Mouse (Mus musculus) T-helper 17 cell (primary cell): ENCODE data around the gene Zkscan2.

Source experiments
- in situ Hi-C, 2 experiments: fragments of 300-600 bp; cut with MboI, MseI; formaldehyde crosslinking; loops; 1 replicate in 1 of 2; 2 replicates in 1 of 2; pipeline ENCODE4 v1.15.1; 2025; ENCODE audit warnings: high pct_unique_total_duplicates in 2 of 2

Zkscan2 gene

GRCm38 (mm10) chr7:123500239-123501219 is at the start of gene Zkscan2:
Gene Zkscan2, minus strand, starts transcription at chr7:123500449.
- in situ Hi-C loops, result no loop called here

GRCm38 (mm10) chr7:123529190-123529589 is 28.9 kb upstream of the Zkscan2 start:
- in situ Hi-C loops, result no loop called here

- in situ Hi-C loops, result no loop called here
These were observed 25.5 kb upstream of the Zkscan2 start for GRCm38 (mm10) chr7:123525761-123526160.

GRCm38 (mm10) chr7:123524218-123524861 is 24.1 kb upstream of the Zkscan2 start:
- in situ Hi-C loops, result no loop called here

- in situ Hi-C loops, result no loop called here
These were observed 7.7 kb upstream of the Zkscan2 start for GRCm38 (mm10) chr7:123507946-123508345.

GRCm38 (mm10) chr7:123503358-123503757 is 3.1 kb upstream of the Zkscan2 start:
- in situ Hi-C loops, result no loop called here

- in situ Hi-C loops, result no loop called here
These were observed 589 bp downstream of the Zkscan2 start for GRCm38 (mm10) chr7:123499481-123500238.

GRCm38 (mm10) chr7:123487703-123488102 is 12.5 kb downstream of the Zkscan2 start:
- in situ Hi-C loops, result no loop called here

- in situ Hi-C loops, result loop anchor here (5.0 to 25.0 kb wide), 5 partner anchors 66 to 756 kb away; no protein-coding TSS in a partner anchor
These were observed 32.3 kb downstream of the Zkscan2 start for GRCm38 (mm10) chr7:123467961-123468360.

GRCm38 (mm10) chr7:123465692-123466387 is 34.4 kb downstream of the Zkscan2 start:
- in situ Hi-C loops, result loop anchor here (5.0 to 25.0 kb wide), 5 partner anchors 64 to 754 kb away; no protein-coding TSS in a partner anchor

GRCm38 (mm10) chr7:123463569-123463968 is 36.7 kb downstream of the Zkscan2 start:
- in situ Hi-C loops, result loop anchor here in 1 of 2 experiments (10.0 to 25.0 kb wide), 2 partner anchors 439 to 751 kb away; no protein-coding TSS in a partner anchor

- in situ Hi-C loops, result loop anchor here in 1 of 2 experiments (10.0 to 25.0 kb wide), 2 partner anchors 437 to 750 kb away; no protein-coding TSS in a partner anchor
These were observed 38.2 kb downstream of the Zkscan2 start, which contains the start of gene Aqp8 for GRCm38 (mm10) chr7:123462070-123462501. Gene Aqp8, plus strand, starts transcription at chr7:123462291.

- in situ Hi-C loops, result loop anchor here in 1 of 2 experiments (10.0 to 25.0 kb wide), 2 partner anchors 437 to 749 kb away; no protein-coding TSS in a partner anchor
These were observed 38.9 kb downstream of the Zkscan2 start for GRCm38 (mm10) chr7:123461316-123461715.

GRCm38 (mm10) chr7:123459247-123459646 is 41.0 kb downstream of the Zkscan2 start:
- in situ Hi-C loops, result loop anchor here in 1 of 2 experiments (25.0 kb wide), 1 partner anchor 747 kb away; no protein-coding TSS in a partner anchor

- in situ Hi-C loops, result loop anchor here in 1 of 2 experiments (25.0 kb wide), 1 partner anchor 746 kb away; no protein-coding TSS in a partner anchor
These were observed 41.9 kb downstream of the Zkscan2 start for GRCm38 (mm10) chr7:123458309-123458708.

- in situ Hi-C loops, result loop anchor here in 1 of 2 experiments (25.0 kb wide), 1 partner anchor 743 kb away; no protein-coding TSS in a partner anchor
These were observed 45.2 kb downstream of the Zkscan2 start for GRCm38 (mm10) chr7:123455088-123455487.

- in situ Hi-C loops, result loop anchor here in 1 of 2 experiments (25.0 kb wide), 1 partner anchor 741 kb away; no protein-coding TSS in a partner anchor
These were observed 47.2 kb downstream of the Zkscan2 start for GRCm38 (mm10) chr7:123453066-123453465.

- in situ Hi-C loops, result loop anchor here in 1 of 2 experiments (25.0 kb wide), 1 partner anchor 740 kb away; no protein-coding TSS in a partner anchor
These were observed 47.7 kb downstream of the Zkscan2 start for GRCm38 (mm10) chr7:123452551-123452950.

- in situ Hi-C loops, result loop anchor here in 1 of 2 experiments (25.0 kb wide), 1 partner anchor 738 kb away; no protein-coding TSS in a partner anchor
These were observed 49.7 kb downstream of the Zkscan2 start for GRCm38 (mm10) chr7:123450515-123450914.

GRCm38 (mm10) chr7:123449676-123450075 is 50.6 kb downstream of the Zkscan2 start:
- in situ Hi-C loops, result loop anchor here in 1 of 2 experiments (25.0 kb wide), 1 partner anchor 737 kb away; no protein-coding TSS in a partner anchor
